Mouse (Mus musculus): ENCODE measurements around the gene Colgalt2.

GRCm38 (mm10) chr1:152555944-152556573 lies 156.4 kb downstream of the Colgalt2 start:
- TF ChIP-seq GATA1 (IDR thresholded peaks at IDR 0.05; ENCODE audit: borderline replicate concordance, low read length) (no peak), FLI1 (IDR thresholded peaks at IDR 0.05; ENCODE audit: low read length) (no peak)

Data from megakaryocyte, embryonic 14.5 days (primary cell).